Mouse (Mus musculus) stomach, embryonic 14.5 days (tissue): ENCODE results near the gene Olfr358. TPM values are rescaled to one million over a fixed set of nuclear protein-coding genes. Genes with fewer than 3 reads are reported as not detected.

Source experiments
- ATAC-seq: fragments of 200-750 bp; cut with Nextera tagmentation; 2 replicates; pipeline ENCODE4 v1.8.0; 2017; ENCODE audit warnings: low read depth, moderate TSS enrichment; ENCODE audit not compliant: insufficient number of reproducible peaks, insufficient read depth, low FRiP score
- H3K27ac ChIP-seq: fragments of 300-500 bp; sonication (generic); 2 replicates; pipeline ENCODE4 v1.5.1; 2014; ENCODE audit warnings: mild to moderate bottlenecking, low read length, moderate library complexity, mixed read lengths
- H3K27me3 ChIP-seq: fragments of 300-500 bp; sonication (generic); 2 replicates; pipeline ENCODE4 v1.6.1; 2014; ENCODE audit warnings: low read length, control low read depth, mixed read lengths; ENCODE audit not compliant: control insufficient read depth, insufficient read depth
- H3K36me3 ChIP-seq: fragments of 300-500 bp; sonication (generic); 2 replicates; pipeline ENCODE4 v1.6.1; 2014; ENCODE audit warnings: mild to moderate bottlenecking, control low read depth, low read length, moderate library complexity, mixed read lengths; ENCODE audit not compliant: control insufficient read depth, insufficient read depth
- H3K4me1 ChIP-seq: fragments of 300-500 bp; sonication (generic); 2 replicates; pipeline ENCODE4 v1.6.1; 2014; ENCODE audit warnings: low read length, control low read depth, mixed read lengths; ENCODE audit not compliant: control insufficient read depth, insufficient read depth
- H3K4me2 ChIP-seq: fragments of 300-500 bp; sonication (generic); replicated peaks from 2 replicates; pipeline ENCODE4 v1.6.1; 2014; ENCODE audit warnings: low read depth, low read length, control low read depth
- H3K4me3 ChIP-seq: fragments of 300-500 bp; sonication (generic); 2 replicates; pipeline ENCODE4 v1.5.1; 2014; ENCODE audit warnings: low read depth, low read length, control low read depth
- H3K9ac ChIP-seq: fragments of 300-500 bp; sonication (generic); replicated peaks from 2 replicates; pipeline ENCODE4 v1.6.1; 2014; ENCODE audit warnings: low read depth, mild to moderate bottlenecking, control low read depth, low read length, moderate library complexity, mixed read lengths
- H3K9me3 ChIP-seq: fragments of 300-500 bp; sonication (generic); 2 replicates; pipeline ENCODE4 v1.6.1; 2016; ENCODE audit warnings: low read depth, low read length, control low read depth; ENCODE audit not compliant: control insufficient read depth
- WGBS: fragments of 180-500 bp; shearing (Covaris S2); extraction: QIAGEN DNeasy Blood & Tissue Kit; methylation state at CpG from one replicate; pipeline ENCODE4 v1.1.7; 2014; 5-methylcytosine and 5-hydroxymethylcytosine counted together
- polyA plus RNA-seq: library from polyadenylated mRNA; unstranded; fragments of >200 nt; fragmentation: Nextera tagmentation; extraction: Ambion mirVana; gene quantifications from 2 replicates; pipeline ENCODE4 v1.2.1, GENCODE M21; 2014

Gene Olfr358
- polyA plus RNA-seq: not detected in 2 replicates

DNA sequence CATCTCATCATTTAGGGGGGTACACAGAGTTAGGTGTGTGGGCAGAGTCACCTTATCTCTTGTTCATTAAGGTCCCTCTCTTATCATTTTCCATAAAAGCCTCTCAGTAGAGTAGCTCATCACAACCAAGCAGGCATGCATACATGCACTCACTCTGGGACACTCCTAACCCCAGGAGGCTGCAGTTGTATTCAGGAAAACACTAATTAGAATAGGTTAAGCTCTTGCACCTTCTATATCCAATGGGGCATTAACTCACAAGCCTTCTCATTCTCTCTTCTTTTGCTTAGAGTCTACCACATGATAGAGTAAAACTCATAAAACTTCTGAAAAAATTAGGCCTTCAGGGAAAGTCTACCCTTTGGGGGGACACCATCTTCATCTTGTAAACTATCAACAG is at the start of gene Olfr358:
Gene Olfr358, minus strand, starts transcription at position 101 of the 400 bp plus-strand sequence.
- no peak within 1 kb of the TSS for H3K27ac ChIP-seq
- no peaks in the 10 kb centered on the region for H3K36me3 ChIP-seq
- H3K4me3 ChIP-seq: no peak within 1 kb of the TSS
- H3K9me3 ChIP-seq: no peaks in the 10 kb centered on the region
- no peak for ATAC-seq
- H3K4me1 ChIP-seq: no peaks in the 10 kb centered on the region
- H3K27me3 ChIP-seq: no peaks in the 10 kb centered on the region
- H3K4me2 ChIP-seq: no peak within 1 kb of the TSS
- no peak within 1 kb of the TSS for H3K9ac ChIP-seq

DNA sequence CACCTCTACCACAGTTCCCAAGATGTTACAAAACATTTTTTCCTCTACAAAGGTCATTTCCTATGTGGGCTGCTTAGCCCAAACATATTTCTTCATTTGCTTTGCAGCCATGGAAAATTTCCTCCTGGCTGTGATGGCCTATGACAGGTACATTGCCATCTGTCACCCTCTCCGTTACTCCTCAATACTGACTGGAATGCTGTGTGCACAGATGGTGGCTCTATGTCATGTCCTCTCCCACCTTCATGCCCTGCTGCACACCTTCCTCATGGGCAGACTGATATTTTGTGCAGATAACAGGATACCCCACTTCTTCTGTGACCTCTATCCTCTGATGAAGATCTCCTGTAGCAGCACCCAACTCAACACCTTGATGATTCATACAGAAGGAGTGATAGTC is 12.1 kb downstream of the Olfr358 start:
- Histone ChIP-seq H3K27ac (no peak overlapping the region), H3K4me1 (no peaks in the 10 kb centered on the region), H3K9ac (no peak overlapping the region), H3K9me3 (no peaks in the 10 kb centered on the region), H3K4me2 (no peak overlapping the region), H3K27me3 (no peaks in the 10 kb centered on the region), H3K36me3 (no peaks in the 10 kb centered on the region), H3K4me3 (no peak overlapping the region)
- 77% methylated on average over 1 of the region's 1 CpGs for WGBS
- ATAC-seq: no peak

DNA sequence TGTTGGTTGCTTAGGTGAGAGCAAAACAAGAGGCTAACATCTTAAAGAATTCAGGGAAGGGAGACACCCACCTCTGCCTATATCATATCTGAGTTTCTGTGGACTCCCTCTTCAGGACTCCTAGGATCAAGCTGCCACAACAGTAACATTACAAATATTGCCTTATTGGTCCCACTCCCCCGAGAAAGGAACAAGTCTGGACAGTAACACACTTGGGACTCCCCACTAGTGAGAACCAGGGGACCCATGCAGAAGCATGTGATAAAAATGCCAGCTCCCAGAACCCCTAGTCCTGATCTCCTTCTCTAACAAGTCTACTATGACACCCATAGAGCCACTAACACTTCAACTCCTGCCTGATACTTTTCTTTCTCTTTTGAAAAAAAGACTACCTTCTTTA is 15.6 kb downstream of the Olfr358 start, which contains the start of gene Olfr357:
Gene Olfr357, plus strand, starts transcription at position 301 of the 400 bp plus-strand sequence.
- Histone ChIP-seq H3K4me1 (no peaks in the 10 kb centered on the region), H3K9ac (no peak within 1 kb of the TSS), H3K4me3 (no peak within 1 kb of the TSS), H3K27ac (no peak within 1 kb of the TSS), H3K36me3 (no peaks in the 10 kb centered on the region), H3K27me3 (no peaks in the 10 kb centered on the region), H3K4me2 (no peak within 1 kb of the TSS), H3K9me3 (no peaks in the 10 kb centered on the region)
- 50% methylated on average over 1 of the region's 1 CpGs for WGBS
- no peak for ATAC-seq

Other genes with a start within 250 kb of the Olfr358 start
- not detected in 2 replicates for gene Olfr348, start 225.1 kb downstream of the Olfr358 start, polyA plus RNA-seq
- gene Olfr50, start 218.8 kb downstream of the Olfr358 start, polyA plus RNA-seq: not detected in 2 replicates
- gene Olfr3, start 192.3 kb downstream of the Olfr358 start, polyA plus RNA-seq: not detected in 2 replicates
- not detected in 2 replicates for gene Olfr350, start 163.0 kb downstream of the Olfr358 start, polyA plus RNA-seq
- not detected in 2 replicates for gene Olfr351, start 146.7 kb downstream of the Olfr358 start, polyA plus RNA-seq
- gene Olfr352, start 140.9 kb downstream of the Olfr358 start, polyA plus RNA-seq: not detected in 2 replicates
- not detected in 2 replicates for gene Olfr353, start 116.4 kb downstream of the Olfr358 start, polyA plus RNA-seq
- gene Olfr354, start 103.7 kb downstream of the Olfr358 start, polyA plus RNA-seq: not detected in 2 replicates
- gene Olfr355, start 80.4 kb downstream of the Olfr358 start, polyA plus RNA-seq: not detected in 2 replicates
- gene Olfr356, start 72.2 kb downstream of the Olfr358 start, polyA plus RNA-seq: not detected in 2 replicates
- gene Olfr357, start 15.5 kb downstream of the Olfr358 start, polyA plus RNA-seq: not detected in 2 replicates
- not detected in 2 replicates for gene Olfr360, start 56.4 kb upstream of the Olfr358 start, polyA plus RNA-seq
- not detected in 2 replicates for gene Olfr361, start 80.0 kb upstream of the Olfr358 start, polyA plus RNA-seq
- not detected in 2 replicates for gene Olfr362, start 108.6 kb upstream of the Olfr358 start, polyA plus RNA-seq
- not detected in 2 replicates for gene Olfr364-ps1, start 130.0 kb upstream of the Olfr358 start, polyA plus RNA-seq
- gene Olfr365, start 178.9 kb upstream of the Olfr358 start, polyA plus RNA-seq: not detected in 2 replicates
- gene Olfr366, start 202.2 kb upstream of the Olfr358 start, polyA plus RNA-seq: not detected in 2 replicates